Mouse (Mus musculus) CH12.LX (cell line): ENCODE measurements at regions not wholly inside any gene's neighbourhood (a gene's known extent, or its start where the extent isn't known, plus 50 kb on each side); places are given as distances from the start of the nearest gene placed in this dataset.

Experiments
- BHLHE40 ChIP-seq: IDR thresholded peaks from 2 replicates; pipeline ENCODE4 v1.6.1; 2011; ENCODE audit warnings: mild to moderate bottlenecking, low read depth, low read length, improper control_type of control experiment
- CHD1 ChIP-seq: IDR thresholded peaks from 2 replicates; pipeline ENCODE4 v1.6.1; 2012; ENCODE audit warnings: low read depth, low read length, improper control_type of control experiment, inconsistent platforms
- CHD2 ChIP-seq: IDR thresholded peaks from 2 replicates; pipeline ENCODE4 v1.6.1; 2011; ENCODE audit warnings: low read length, improper control_type of control experiment
- CTCF ChIP-seq, 2 experiments: IDR thresholded peaks in 1 of 2; conservative IDR thresholded peaks in 1 of 2; 2 replicates each; pipeline ENCODE4 v1.5.1; 2011 to 2012; ENCODE audit warnings: low read depth in 2 of 2, low read length in 2 of 2, improper control_type of control experiment in 1 of 2, inconsistent platforms in 1 of 2, mild to moderate bottlenecking in 1 of 2, moderate library complexity in 1 of 2
- E2F4 ChIP-seq: IDR thresholded peaks from 2 replicates; pipeline ENCODE4 v1.6.1; 2011; ENCODE audit warnings: low read depth, low read length, improper control_type of control experiment; ENCODE audit not compliant: insufficient replicate concordance
- MAFK ChIP-seq: IDR thresholded peaks from 2 replicates; pipeline ENCODE4 v1.6.1; 2011; ENCODE audit warnings: low read length, improper control_type of control experiment; ENCODE audit not compliant: insufficient replicate concordance
- MXI1 ChIP-seq: IDR thresholded peaks from 2 replicates; pipeline ENCODE4 v1.6.1; 2011; ENCODE audit warnings: mild to moderate bottlenecking, low read depth, low read length, improper control_type of control experiment
- PAX5 ChIP-seq: IDR thresholded peaks from 2 replicates; pipeline ENCODE4 v1.6.1; 2012; ENCODE audit warnings: low read length, inconsistent platforms, mixed read lengths
- POLR2A ChIP-seq: IDR thresholded peaks from 2 replicates; pipeline ENCODE4 v1.6.1; 2011; ENCODE audit warnings: low read depth, mild to moderate bottlenecking, improper control_type of control experiment, low read length
- POLR2AphosphoS2 ChIP-seq: IDR thresholded peaks from 2 replicates; pipeline ENCODE4 v1.6.1; 2011; ENCODE audit warnings: low read depth, low read length, improper control_type of control experiment
- RCOR1 ChIP-seq: conservative IDR thresholded peaks from 2 replicates; pipeline ENCODE4 v1.6.1; 2012; ENCODE audit warnings: low read depth, mild to moderate bottlenecking, inconsistent platforms, low read length, improper control_type of control experiment
- TCF12 ChIP-seq: IDR thresholded peaks from 2 replicates; pipeline ENCODE4 v1.6.1; 2014; ENCODE audit warnings: low read depth, mild to moderate bottlenecking, inconsistent platforms, low read length, improper control_type of control experiment
- ZC3H11A ChIP-seq: IDR thresholded peaks from 2 replicates; pipeline ENCODE4 v1.6.1; 2012; ENCODE audit warnings: low read depth, mild to moderate bottlenecking, inconsistent platforms, low read length, improper control_type of control experiment
- ZMIZ1 ChIP-seq: IDR thresholded peaks from 2 replicates; pipeline ENCODE4 v1.6.1; 2012; ENCODE audit warnings: low read depth, mild to moderate bottlenecking, inconsistent platforms, low read length, improper control_type of control experiment

- TF ChIP-seq MAFK (no peak), TCF12 (no peak), CTCF (conservative IDR thresholded peaks at IDR 0.05 in 1 of 2, IDR thresholded peaks at IDR 0.05 in 1 of 2; ENCODE audit: low read depth in 2 of 2, low read length in 2 of 2) (no peak), MXI1 (no peak), POLR2A (no peak), BHLHE40 (no peak), CHD1 (no peak), PAX5 (no peak), POLR2AphosphoS2 (no peak), RCOR1 (no peak), CHD2 (no peak), E2F4 (no peak), ZMIZ1 (no peak), ZC3H11A (no peak)
Measured at GRCm38 (mm10) chr14:24956528-24957210, 469.7 kb downstream of the Rps24 start.
